Mouse (Mus musculus): ENCODE results near the gene Speer4f1. TPM values are rescaled to one million over a fixed set of nuclear protein-coding genes. Genes with fewer than 3 reads are reported as not detected.
"Not testable (repeated sequence)": the region's sequence is repeated elsewhere in the genome, so short reads cannot be mapped to it uniquely, and the experiment has no call there.

Speer4f1 gene
- polyA plus RNA-seq (2015; fragmentation: Nextera tagmentation; extraction: Ambion mirVana): not detected in 2 replicates

DNA sequence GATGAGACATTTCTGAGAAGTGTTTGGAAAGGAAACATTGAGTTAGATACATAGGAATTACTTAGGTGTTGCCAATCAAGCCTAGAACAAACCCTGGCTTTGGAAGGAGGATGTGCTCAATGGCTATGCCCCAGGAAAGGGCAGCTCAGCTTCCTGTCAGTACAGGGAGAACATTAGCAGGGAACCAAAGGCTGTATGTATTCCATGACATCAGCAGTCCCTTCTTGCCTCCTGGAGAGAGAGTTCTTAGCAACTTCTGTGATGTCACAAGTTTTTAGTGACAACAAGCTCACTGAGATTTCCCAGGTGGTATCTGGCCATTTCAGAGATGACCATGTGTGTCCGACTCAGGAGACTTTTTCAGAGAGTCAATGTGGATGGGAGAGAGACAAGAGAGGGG lies at the start of gene Speer4f1:
Gene Speer4f1 (plus strand): TSS at position 301 of the 400 bp plus-strand sequence.
- not testable (repeated sequence) for H3K9ac ChIP-seq (replicated peaks); H3K4me2 ChIP-seq (replicated peaks); H3K9me3 ChIP-seq; H3K4me1 ChIP-seq; H3K27me3 ChIP-seq; ATAC-seq (replicated peaks); H3K36me3 ChIP-seq; H3K4me3 ChIP-seq; H3K27ac ChIP-seq (replicated peaks)
- 79% methylated on average over 1 of the region's 1 CpGs for WGBS

DNA sequence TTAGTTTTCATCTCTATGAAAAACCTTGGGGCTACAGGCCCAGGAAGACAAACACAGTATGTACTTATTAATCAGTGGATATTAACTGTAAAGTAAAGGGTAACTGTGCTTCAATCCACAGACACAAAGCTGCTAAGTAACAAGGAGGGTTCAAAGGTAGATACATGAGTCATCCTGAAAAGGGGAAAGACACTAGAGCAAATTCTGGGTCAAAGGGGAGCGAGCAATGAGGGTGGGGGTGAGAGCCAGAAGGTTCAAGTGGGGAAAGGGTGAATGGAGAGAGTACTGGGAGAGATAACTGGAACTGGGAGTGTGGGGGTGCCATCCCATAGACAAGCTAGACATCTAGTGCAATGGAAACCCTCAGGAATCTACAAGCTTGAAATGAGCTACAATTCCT lies 49.0 kb upstream of the Speer4f1 start:
- Histone ChIP-seq H3K9ac (replicated peaks) (no peak overlapping the region), H3K4me2 (replicated peaks) (no peak overlapping the region), H3K27ac (replicated peaks) (no peak overlapping the region), H3K4me3 (no peak overlapping the region), H3K36me3 (no peaks in the 10 kb centered on the region), H3K9me3 (no peaks in the 10 kb centered on the region), H3K27me3 (no peaks in the 10 kb centered on the region), H3K4me1 (no peaks in the 10 kb centered on the region)
- ATAC-seq (replicated peaks): no peak
- 91% methylated on average over 1 of the region's 1 CpGs for WGBS

DNA sequence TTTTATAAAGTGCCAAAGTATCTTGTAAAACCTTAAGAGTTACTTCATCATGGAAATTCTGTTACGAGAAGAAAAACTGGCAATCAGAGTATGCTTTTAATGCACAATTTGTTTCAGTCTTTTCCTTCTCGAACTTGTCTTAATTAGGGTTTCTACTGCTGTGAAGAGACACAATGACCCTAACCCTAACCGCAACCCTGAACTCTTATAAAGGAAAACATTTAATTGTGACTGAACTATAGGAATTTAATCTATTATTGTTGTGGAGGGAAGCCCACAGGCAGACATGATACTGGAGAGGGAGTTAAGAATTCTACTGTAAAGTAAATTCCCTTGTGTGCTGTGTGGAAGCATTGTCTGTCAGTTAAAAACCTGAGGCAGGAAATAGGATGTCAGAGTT lies 41.2 kb upstream of the Speer4f1 start:
- Histone ChIP-seq H3K9me3 (no peaks in the 10 kb centered on the region), H3K4me2 (replicated peaks) (no peak overlapping the region), H3K27ac (replicated peaks) (no peak overlapping the region), H3K36me3 (no peaks in the 10 kb centered on the region), H3K9ac (replicated peaks) (no peak overlapping the region), H3K27me3 (no peaks in the 10 kb centered on the region), H3K4me3 (no peak overlapping the region), H3K4me1 (no peaks in the 10 kb centered on the region)
- WGBS: 33% methylated on average over 3 of the region's 3 CpGs
- no peak for ATAC-seq (replicated peaks)

DNA sequence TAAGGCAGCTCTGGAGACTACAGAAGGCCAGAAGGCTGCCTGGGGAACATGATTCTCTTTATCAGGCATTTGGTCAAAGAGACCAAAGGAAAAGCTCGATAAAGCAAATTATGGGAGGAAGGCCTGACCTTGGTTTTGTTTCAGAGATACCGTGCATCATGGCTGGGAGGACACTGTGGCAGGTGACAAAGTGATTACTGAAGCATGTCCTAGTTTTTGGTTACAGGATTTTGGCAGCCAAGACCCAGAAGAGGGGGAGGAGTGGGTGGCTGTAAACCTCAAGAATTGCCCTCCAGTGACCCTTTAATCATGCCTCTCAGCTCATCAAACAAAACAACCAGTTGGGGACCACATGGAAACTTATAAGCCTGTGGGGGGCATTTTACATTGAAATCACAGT lies 39.7 kb upstream of the Speer4f1 start:
- Histone ChIP-seq H3K36me3 (no peaks in the 10 kb centered on the region), H3K9ac (replicated peaks) (no peak overlapping the region), H3K4me1 (no peaks in the 10 kb centered on the region), H3K4me3 (no peak overlapping the region), H3K27me3 (no peaks in the 10 kb centered on the region), H3K4me2 (replicated peaks) (no peak overlapping the region), H3K9me3 (no peaks in the 10 kb centered on the region), H3K27ac (replicated peaks) (no peak overlapping the region)
- no peak for ATAC-seq (replicated peaks)
- WGBS: 12% methylated on average over 2 of the region's 2 CpGs

DNA sequence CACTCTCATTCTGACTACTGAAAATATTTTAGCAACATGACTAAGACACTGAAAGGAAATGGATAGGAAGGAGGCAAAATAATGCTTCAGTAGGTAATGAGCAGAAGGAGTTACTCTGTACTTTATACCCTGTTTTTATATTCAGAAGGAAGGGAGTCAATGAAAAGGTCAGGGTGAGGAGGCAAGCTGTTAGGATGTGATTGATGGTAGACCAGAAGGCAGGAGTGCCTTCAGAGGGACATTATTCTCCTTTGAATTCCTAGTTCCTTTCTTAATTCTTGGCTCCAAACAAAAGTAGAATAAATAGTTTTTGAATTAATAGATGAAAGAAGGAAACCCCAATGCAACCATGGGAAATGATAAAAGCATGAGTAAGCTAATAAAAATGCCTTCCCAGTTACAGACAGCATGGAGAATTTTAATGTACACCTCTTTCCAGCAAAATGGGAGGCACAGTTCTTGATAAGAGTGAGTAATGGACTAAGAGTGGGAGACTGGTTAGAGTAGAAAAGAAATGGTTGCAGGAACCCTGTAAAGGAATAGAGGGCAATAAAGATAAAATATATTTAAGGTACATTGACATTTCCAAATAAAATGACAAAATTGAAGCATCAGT lies 36.3 kb upstream of the Speer4f1 start:
- Histone ChIP-seq H3K4me3 (no peak overlapping the region), H3K9me3 (no peaks in the 10 kb centered on the region), H3K36me3 (no peaks in the 10 kb centered on the region), H3K27ac (replicated peaks) (no peak overlapping the region), H3K4me2 (replicated peaks) (no peak overlapping the region), H3K4me1 (no peaks in the 10 kb centered on the region), H3K9ac (replicated peaks) (no peak overlapping the region), H3K27me3 (no peaks in the 10 kb centered on the region)
- ATAC-seq (replicated peaks): no peak

DNA sequence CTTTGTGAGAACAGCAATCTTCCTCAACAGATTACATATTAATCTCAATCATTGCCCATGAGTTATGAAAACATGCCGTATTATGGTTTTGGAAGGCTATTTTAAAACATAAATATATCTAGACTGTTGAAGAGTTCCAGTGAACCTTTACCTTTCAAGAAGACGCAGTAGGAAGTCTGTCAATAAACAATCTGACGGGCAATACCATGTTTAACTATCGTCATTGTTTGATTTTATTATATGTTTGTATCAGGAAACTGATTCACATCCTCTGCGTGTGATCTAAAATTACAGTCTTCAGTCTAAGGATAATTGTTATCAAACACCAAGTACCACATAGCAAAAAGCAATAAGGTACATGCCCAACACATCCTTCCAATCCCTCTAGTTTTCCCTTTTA lies 21.8 kb upstream of the Speer4f1 start:
- H3K9ac ChIP-seq (replicated peaks): no peak overlapping the region
- H3K4me1 ChIP-seq: no peaks in the 10 kb centered on the region
- 91% methylated on average over 5 of the region's 5 CpGs for WGBS
- H3K27me3 ChIP-seq: no peaks in the 10 kb centered on the region
- H3K9me3 ChIP-seq: no peaks in the 10 kb centered on the region
- ATAC-seq (replicated peaks): no peak
- no peak overlapping the region for H3K4me2 ChIP-seq (replicated peaks)
- H3K27ac ChIP-seq (replicated peaks): no peak overlapping the region
- H3K4me3 ChIP-seq: no peak overlapping the region
- H3K36me3 ChIP-seq: no peaks in the 10 kb centered on the region

DNA sequence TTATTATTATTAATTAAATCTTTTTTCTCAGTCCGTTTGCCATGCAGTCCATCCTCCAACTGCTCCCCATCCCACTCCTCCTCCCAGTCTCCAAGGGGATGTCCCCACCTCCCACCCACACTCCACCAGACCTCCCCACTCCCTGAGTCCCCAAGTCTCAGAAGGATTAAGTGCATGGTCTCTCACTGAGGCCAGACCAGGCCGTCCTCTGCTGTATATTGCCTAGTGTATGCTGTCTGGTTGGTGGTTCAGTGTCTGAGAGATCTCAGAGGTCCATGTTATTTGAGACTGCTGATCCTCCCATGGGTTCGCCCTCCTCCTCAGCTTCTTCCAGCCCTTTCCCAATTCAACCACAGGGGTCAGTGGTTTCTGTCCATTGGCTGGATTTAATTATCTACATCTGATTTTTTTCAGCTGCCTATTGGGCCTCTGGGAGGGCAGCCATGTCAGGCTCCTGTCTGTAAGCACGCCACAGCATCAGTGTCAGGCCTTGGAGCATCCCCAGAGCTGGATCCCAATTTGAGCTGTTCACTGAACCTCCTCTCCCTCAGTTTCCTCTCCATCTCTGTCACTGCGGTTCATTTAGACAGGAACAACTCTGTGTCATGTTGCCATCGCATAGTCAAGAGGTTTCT lies 20.8 kb upstream of the Speer4f1 start:
- ATAC-seq (replicated peaks): no peak
- WGBS: 83% methylated on average over 6 of the region's 6 CpGs
- H3K27me3 ChIP-seq: no peaks in the 10 kb centered on the region

DNA sequence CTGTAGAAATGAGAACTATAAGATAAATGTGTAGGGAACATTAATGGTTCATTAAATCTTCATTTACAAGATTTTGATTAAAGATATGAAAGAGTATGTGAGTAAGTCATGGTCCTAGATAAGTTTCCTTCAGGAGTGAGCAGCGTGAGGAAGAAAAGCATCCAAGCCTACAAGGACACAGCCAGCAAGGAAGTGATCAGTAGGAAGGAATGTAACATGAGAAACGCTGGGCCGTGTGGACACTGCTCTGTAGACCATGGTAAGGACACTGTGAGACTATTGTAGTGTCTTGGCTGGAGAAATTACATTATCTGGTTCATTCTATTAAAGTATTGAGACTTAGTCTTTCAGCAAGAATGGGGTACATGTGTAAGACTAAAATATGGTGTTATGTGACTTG lies 19.2 kb upstream of the Speer4f1 start:
- no peak overlapping the region for H3K9ac ChIP-seq (replicated peaks)
- H3K4me3 ChIP-seq: no peak overlapping the region
- no peak overlapping the region for H3K27ac ChIP-seq (replicated peaks)
- H3K9me3 ChIP-seq: no peaks in the 10 kb centered on the region
- no peaks in the 10 kb centered on the region for H3K4me1 ChIP-seq
- WGBS: 88% methylated on average over 3 of the region's 3 CpGs
- H3K4me2 ChIP-seq (replicated peaks): no peak overlapping the region
- ATAC-seq (replicated peaks): no peak
- no peaks in the 10 kb centered on the region for H3K27me3 ChIP-seq
- H3K36me3 ChIP-seq: no peaks in the 10 kb centered on the region

More for the DNA sequence above, 20.8 kb upstream of the Speer4f1 start:
- Histone ChIP-seq H3K27ac (replicated peaks) (no peak overlapping the region), H3K9me3 (no peaks in the 10 kb centered on the region), H3K4me3 (no peak overlapping the region), H3K36me3 (no peaks in the 10 kb centered on the region), H3K9ac (replicated peaks) (no peak overlapping the region), H3K4me1 (no peaks in the 10 kb centered on the region), H3K4me2 (replicated peaks) (no peak overlapping the region)

DNA sequence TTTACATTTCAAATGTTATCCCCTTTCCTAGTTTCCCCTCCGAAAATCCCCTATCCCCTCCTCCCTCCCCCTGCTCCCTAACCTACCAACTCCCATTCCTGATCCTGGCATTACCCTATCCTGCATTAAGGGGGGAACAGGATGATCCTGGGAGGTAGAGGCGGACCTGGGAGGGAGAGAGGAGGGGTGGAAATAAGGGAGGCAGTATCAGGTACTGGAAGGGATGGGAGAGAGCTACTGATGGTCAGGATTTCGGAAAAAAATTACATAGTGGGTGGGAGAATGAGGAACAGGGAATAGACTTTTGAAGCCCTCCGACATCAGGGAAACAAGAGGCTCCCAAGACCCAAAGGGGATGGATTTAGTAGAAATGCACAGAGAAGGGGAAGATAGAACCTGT lies 7.8 kb upstream of the Speer4f1 start:
- ATAC-seq (replicated peaks); H3K36me3 ChIP-seq; H3K9ac ChIP-seq (replicated peaks); H3K9me3 ChIP-seq; H3K27me3 ChIP-seq; H3K4me1 ChIP-seq; H3K27ac ChIP-seq (replicated peaks); H3K4me3 ChIP-seq; H3K4me2 ChIP-seq (replicated peaks): not testable (repeated sequence)
- WGBS: 67% methylated on average over 4 of the region's 4 CpGs

DNA sequence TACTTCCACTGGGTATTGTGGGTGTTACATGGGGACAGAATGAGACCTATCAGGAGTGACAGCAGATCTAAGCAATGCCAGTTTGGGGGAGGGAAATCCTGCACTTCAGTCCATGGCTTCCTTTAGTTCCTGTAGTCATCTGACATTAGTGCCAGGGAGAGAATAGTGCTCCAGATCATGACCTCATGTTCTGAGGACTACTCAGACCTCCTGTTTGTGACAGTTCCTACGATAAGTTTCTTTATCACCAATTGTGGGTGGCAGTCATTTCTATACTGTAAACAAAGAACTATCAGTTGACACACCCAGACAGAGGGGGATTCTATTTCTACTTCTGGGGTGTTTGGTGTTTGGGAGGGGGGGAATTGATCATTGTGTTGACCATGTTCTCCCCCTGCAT lies 578 bp downstream of the Speer4f1 start:
- Histone ChIP-seq H3K4me1 (no peaks in the 10 kb centered on the region), H3K27ac (replicated peaks) (no peak overlapping the region), H3K4me2 (replicated peaks) (no peak overlapping the region), H3K4me3 (no peak overlapping the region), H3K27me3 (no peaks in the 10 kb centered on the region), H3K9me3 (no peaks in the 10 kb centered on the region), H3K9ac (replicated peaks) (no peak overlapping the region), H3K36me3 (no peaks in the 10 kb centered on the region)
- 81% methylated on average over 1 of the region's 1 CpGs for WGBS
- ATAC-seq (replicated peaks): no peak

DNA sequence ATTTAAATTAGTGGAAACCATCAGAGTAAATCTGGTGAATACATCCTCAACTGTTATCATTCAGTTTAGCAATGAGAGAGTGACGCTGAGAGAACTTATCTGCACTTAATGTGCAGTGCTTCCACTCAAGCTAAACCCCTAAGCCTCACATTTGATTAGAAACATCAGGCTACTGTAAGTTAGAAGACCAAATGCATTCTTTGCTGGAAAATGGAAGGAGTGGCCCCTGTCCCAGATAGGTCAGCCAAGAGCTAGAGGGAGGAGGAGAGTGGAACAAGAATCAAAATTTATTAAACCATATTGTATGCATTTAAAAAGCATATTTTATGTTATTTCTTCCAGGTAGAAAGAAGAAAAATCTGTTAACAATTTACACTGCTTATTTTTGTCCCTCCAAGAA lies 14.0 kb downstream of the Speer4f1 start:
- 86% methylated on average over 1 of the region's 1 CpGs for WGBS
- H3K4me1 ChIP-seq: no peaks in the 10 kb centered on the region
- H3K36me3 ChIP-seq: no peaks in the 10 kb centered on the region
- no peaks in the 10 kb centered on the region for H3K27me3 ChIP-seq
- H3K27ac ChIP-seq (replicated peaks): no peak overlapping the region
- no peaks in the 10 kb centered on the region for H3K9me3 ChIP-seq
- no peak overlapping the region for H3K4me3 ChIP-seq
- no peak overlapping the region for H3K4me2 ChIP-seq (replicated peaks)
- no peak for ATAC-seq (replicated peaks)
- no peak overlapping the region for H3K9ac ChIP-seq (replicated peaks)

DNA sequence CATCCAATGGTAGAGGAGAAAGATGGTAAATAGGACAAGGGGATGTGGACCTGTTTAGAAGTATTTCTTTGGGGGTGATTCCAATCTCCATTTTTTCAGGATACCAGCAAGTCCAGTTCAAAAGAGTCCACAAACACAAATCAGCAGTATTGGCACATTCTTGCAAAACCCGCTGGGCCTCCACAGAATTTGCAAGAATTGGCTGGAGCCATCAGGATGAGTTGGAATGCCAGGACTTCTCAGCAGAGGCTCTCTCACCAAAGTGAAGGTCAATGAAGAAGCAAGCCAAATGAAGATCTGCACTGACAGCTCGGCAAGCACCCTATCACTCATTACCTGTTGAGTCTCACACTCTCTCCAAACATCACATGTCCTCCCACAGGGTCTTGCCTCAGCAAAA lies 19.7 kb downstream of the Speer4f1 start:
- no peak for ATAC-seq (replicated peaks)
- H3K9me3 ChIP-seq: no peaks in the 10 kb centered on the region
- WGBS: 87% methylated on average over 2 of the region's 2 CpGs
- no peak overlapping the region for H3K4me3 ChIP-seq
- no peaks in the 10 kb centered on the region for H3K36me3 ChIP-seq
- no peak overlapping the region for H3K27ac ChIP-seq (replicated peaks)
- peaks cover 4% of the 10 kb centered on the region; the same call in 1 of the 2 replicates for H3K4me1 ChIP-seq
- H3K27me3 ChIP-seq: no peaks in the 10 kb centered on the region
- no peak overlapping the region for H3K9ac ChIP-seq (replicated peaks)
- H3K4me2 ChIP-seq (replicated peaks): no peak overlapping the region

DNA sequence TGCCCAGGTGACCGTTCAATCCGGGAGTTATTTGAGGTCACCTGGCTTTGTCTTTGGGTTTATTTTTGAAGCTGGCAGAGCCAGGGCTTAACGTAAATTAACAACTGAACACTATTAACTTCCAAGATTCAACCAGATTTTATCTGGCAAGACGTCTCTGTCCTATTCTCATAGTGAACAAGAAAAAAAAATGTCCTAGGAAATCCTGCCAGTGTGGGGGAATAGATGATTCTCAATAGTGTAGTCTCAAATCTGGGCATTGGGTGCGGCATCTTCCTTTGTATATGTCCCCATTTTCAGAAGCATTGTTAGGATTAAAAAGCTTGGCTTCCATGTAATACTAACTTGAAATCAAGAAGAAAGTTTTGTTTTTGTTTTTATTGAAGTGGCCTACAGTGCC lies 20.8 kb downstream of the Speer4f1 start:
- ATAC-seq (replicated peaks): no peak
- no peaks in the 10 kb centered on the region for H3K36me3 ChIP-seq
- H3K4me3 ChIP-seq: no peak overlapping the region
- no peak overlapping the region for H3K27ac ChIP-seq (replicated peaks)
- H3K9ac ChIP-seq (replicated peaks): no peak overlapping the region
- no peaks in the 10 kb centered on the region for H3K9me3 ChIP-seq
- no peaks in the 10 kb centered on the region for H3K27me3 ChIP-seq
- H3K4me1 ChIP-seq: peaks cover 12% of the 10 kb centered on the region; the same call in 1 of the 2 replicates
- no peak overlapping the region for H3K4me2 ChIP-seq (replicated peaks)
- 84% methylated on average over 5 of the region's 5 CpGs for WGBS
